Mouse (Mus musculus) thymus, adult 18-20 months (tissue): ENCODE measurements around the gene Gm6676.
"Not testable (repeated sequence)": the region's sequence is repeated elsewhere in the genome, so short reads cannot be mapped to it uniquely, and the experiment has no call there.

ENCODE experiments used
- DNase-seq, 2 experiments: peaks; one replicate each; pipeline ENCODE4 v3.0.0; 2022; ENCODE audit warnings: mixed read lengths in 2 of 2

Gene Gm6676

DNA sequence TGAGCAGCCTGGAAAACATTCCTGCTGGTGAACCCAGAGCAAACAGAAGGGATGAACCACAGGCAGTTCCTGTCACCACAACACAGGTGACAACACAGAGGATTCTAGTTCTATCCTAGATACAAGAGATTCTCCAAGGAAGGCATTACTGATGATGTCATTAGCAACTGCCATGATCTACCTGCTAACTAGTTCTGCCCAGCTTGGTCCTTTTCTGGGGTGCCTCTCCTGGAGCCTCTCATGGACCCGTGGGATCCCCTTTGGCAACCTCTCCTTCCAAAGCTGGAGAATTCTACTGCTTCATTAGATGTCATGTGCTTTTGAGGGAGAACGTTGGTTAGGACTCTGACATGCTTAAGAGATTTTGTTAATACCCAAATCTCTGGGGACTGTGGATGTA, at the start of gene Gm6676:
Gene Gm6676 (minus strand): TSS at position 101 of the 400 bp plus-strand sequence.
- DNase-seq: not testable (repeated sequence)

DNA sequence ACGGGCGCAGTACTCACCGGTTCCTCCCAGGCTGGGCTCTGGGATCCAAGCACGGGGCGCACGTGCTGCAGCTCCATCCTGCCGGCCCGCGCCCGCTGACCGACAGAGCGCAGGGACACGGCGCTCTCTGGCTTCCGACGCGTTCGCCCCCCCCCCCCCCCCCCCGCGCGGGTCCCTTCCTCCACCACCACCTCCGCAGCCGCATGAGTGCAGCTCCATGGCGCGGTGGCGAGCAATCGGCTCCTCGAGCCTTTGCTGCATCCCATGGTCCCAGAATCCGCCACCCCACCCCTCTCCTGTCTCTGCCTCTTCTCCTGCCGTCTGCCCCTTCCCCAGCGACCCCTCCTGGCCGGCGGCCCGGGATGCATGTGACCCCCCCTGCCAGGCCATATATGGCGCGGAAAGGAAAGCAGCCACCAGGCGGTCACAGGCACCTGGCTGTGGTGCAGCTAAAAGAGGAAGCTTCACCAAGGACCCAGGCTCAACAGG, 49.3 kb upstream of the Gm6676 start, which contains the start of gene Gm3512:
Gene Gm3512 (minus strand): TSS at position 51 of the 489 bp plus-strand sequence.
- peak; percentile 1 to 2 for DNase-seq

DNA sequence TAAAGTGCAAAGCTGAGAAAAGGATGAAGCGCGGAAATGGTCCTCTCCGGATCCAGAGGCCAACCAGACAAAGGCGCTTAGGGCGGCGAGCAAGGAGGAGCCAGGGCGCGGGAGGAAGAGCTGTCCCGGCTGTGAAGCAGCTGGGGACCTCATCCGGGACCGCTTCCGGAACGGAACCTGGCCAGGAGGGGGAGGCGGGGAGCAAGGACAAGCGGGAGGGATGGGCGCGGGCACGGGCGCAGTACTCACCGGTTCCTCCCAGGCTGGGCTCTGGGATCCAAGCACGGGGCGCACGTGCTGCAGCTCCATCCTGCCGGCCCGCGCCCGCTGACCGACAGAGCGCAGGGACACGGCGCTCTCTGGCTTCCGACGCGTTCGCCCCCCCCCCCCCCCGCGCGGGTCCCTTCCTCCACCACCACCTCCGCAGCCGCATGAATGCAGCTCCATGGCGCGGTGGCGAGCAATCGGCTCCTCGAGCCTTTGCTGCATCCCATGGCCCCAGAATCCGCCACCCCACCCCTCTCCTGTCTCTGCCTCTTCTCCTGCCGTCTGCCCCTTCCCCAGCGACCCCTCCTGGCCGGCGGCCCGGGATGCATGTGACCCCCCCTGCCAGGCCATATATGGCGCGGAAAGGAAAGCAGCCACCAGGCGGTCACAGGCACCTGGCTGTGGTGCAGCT, 19.9 kb downstream of the Gm6676 start:
- DNase-seq: peak; percentile 1 to 2

DNA sequence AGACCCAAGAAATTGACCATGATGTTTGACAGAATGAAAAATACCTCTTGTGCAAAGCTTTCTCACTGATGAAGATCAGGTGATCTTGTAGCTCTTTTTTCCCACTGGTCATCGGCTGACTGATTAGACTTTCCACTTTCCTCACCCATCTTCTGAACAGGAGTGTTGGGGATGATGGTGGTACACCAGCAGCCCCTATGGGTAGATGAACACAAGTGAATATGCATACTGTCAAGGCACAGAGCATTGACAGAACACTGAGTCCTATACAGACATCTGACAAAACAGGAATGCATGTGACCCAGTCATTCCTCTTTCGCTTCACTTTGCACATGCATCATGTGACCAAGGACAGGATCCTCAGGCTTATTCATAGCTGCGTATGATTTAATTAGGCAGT, 24.7 kb downstream of the Gm6676 start, which contains the start of gene Gm3696:
Gene Gm3696 (minus strand): TSS at position 101 of the 400 bp plus-strand sequence.
- DNase-seq: not testable (repeated sequence)
